Mouse (Mus musculus) brain, embryonic 14.5 days (tissue): ENCODE measurements around the gene Bcas2.

ENCODE experiments used
- CTCF ChIP-seq: fragments of 200-500 bp; IDR thresholded peaks from 2 replicates; pipeline ENCODE4 v1.5.1; 2012; ENCODE audit warnings: inconsistent platforms, mild to moderate bottlenecking, moderate library complexity, borderline replicate concordance; ENCODE audit not compliant: insufficient read depth, insufficient read length; ENCODE audit errors: extremely low read depth
- POLR2A ChIP-seq: fragments of 200-500 bp; IDR thresholded peaks from 2 replicates; pipeline ENCODE4 v1.6.1; 2012; ENCODE audit warnings: mild to moderate bottlenecking, inconsistent platforms, borderline replicate concordance; ENCODE audit not compliant: poor library complexity, insufficient read depth, insufficient read length, severe bottlenecking; ENCODE audit errors: extremely low read depth

GRCm38 (mm10) chr3:103141287-103141686 is 30.2 kb upstream of the Bcas2 start:
- TF ChIP-seq CTCF (no peak), POLR2A (no peak)
